Mouse (Mus musculus): ENCODE measurements around the gene Nup107.
"Not testable (repeated sequence)": the region's sequence is repeated elsewhere in the genome, so short reads cannot be mapped to it uniquely, and the experiment has no call there.

The Nup107 gene

GRCm38 (mm10) chr10:117737075-117737474 lies 55.4 kb downstream of the Nup107 start:
- no peak for DNase-seq (ENCODE audit: low spot score)

GRCm38 (mm10) chr10:117736573-117736972 lies 55.9 kb downstream of the Nup107 start:
- DNase-seq (ENCODE audit: low spot score), result no peak

- not testable (repeated sequence) for DNase-seq (ENCODE audit: low spot score)
These were observed 57.1 kb downstream of the Nup107 start for GRCm38 (mm10) chr10:117735396-117735795.

GRCm38 (mm10) chr10:117734104-117734852 lies 58.2 kb downstream of the Nup107 start:
- not testable (repeated sequence) for DNase-seq (ENCODE audit: low spot score)

- DNase-seq (ENCODE audit: low spot score), result not testable (repeated sequence)
These were observed 58.9 kb downstream of the Nup107 start for GRCm38 (mm10) chr10:117733626-117734025.

GRCm38 (mm10) chr10:117732962-117733592 lies 59.4 kb downstream of the Nup107 start:
- DNase-seq (ENCODE audit: low spot score), result no peak

GRCm38 (mm10) chr10:117732184-117732583 lies 60.3 kb downstream of the Nup107 start:
- DNase-seq (ENCODE audit: low spot score), result no peak

GRCm38 (mm10) chr10:117731244-117732101 lies 61.0 kb downstream of the Nup107 start:
- DNase-seq (ENCODE audit: low spot score), result peak; percentile 49

GRCm38 (mm10) chr10:117730637-117731203 lies 61.8 kb downstream of the Nup107 start:
- DNase-seq (ENCODE audit: low spot score), result no peak

- DNase-seq (ENCODE audit: low spot score), result no peak
These were observed 62.4 kb downstream of the Nup107 start for GRCm38 (mm10) chr10:117730140-117730539.

- DNase-seq (ENCODE audit: low spot score), result no peak
These were observed 63.2 kb downstream of the Nup107 start for GRCm38 (mm10) chr10:117729139-117729814.

GRCm38 (mm10) chr10:117728574-117728973 lies 63.9 kb downstream of the Nup107 start:
- DNase-seq (ENCODE audit: low spot score), result no peak

GRCm38 (mm10) chr10:117727518-117728110 lies 64.9 kb downstream of the Nup107 start:
- no peak for DNase-seq (ENCODE audit: low spot score)

- DNase-seq (ENCODE audit: low spot score), result no peak
These were observed 65.6 kb downstream of the Nup107 start for GRCm38 (mm10) chr10:117726888-117727385.

- DNase-seq (ENCODE audit: low spot score), result no peak
These were observed 66.2 kb downstream of the Nup107 start for GRCm38 (mm10) chr10:117726350-117726749.

- DNase-seq (ENCODE audit: low spot score), result no peak
These were observed 66.8 kb downstream of the Nup107 start for GRCm38 (mm10) chr10:117725671-117726070.

GRCm38 (mm10) chr10:117724804-117725361 lies 67.6 kb downstream of the Nup107 start:
- no peak for DNase-seq (ENCODE audit: low spot score)

- no peak for DNase-seq (ENCODE audit: low spot score)
These were observed 68.3 kb downstream of the Nup107 start for GRCm38 (mm10) chr10:117724136-117724718.

GRCm38 (mm10) chr10:117718161-117719119 lies 74.1 kb downstream of the Nup107 start:
- DNase-seq (ENCODE audit: low spot score), result peak; percentile 37

Data from ovary, postnatal 14 days (tissue).